8 mouse cellular contexts compared by ENCODE assay signal in the genomic region with DNA sequence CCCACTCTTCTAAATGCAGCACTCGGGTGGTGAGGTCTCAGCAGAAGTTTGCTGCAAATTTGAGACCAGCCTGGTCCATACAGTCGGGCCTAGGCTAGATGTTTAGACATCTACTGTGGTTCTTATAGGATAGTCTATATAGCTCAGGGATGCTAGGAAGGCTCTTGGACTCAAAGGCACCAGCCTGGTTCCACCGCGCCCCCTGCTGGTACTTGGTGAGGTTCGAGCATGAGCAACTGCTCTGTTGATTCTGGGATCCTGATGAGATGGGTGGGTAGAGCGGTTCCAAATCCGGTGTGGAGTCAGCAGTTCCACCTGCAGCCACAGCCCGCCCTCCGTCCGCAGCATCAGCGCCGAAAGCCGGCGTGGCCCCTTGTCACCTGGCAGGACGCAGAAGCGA. TPM values are rescaled to one million over a fixed set of nuclear protein-coding genes. Genes with fewer than 3 reads are reported as not detected.
DNase-seq lines count a peak whose midpoint lies in the region; ATAC-seq and TF ChIP-seq lines count a peak whose summit lies in the region.

No protein-coding gene starts in this region.

- 39% methylated on average over 16 of the region's 16 CpGs for WGBS in kidney, embryonic 14.5 days
- WGBS in kidney, adult 2 months = 38% methylated on average over 16 of the region's 16 CpGs
- WGBS in limb, embryonic 10.5 days = 31% methylated on average over 16 of the region's 16 CpGs
- WGBS in neural tube, embryonic 12.5 days = 33% methylated on average over 16 of the region's 16 CpGs

- no peak overlapping the region for H3K27ac ChIP-seq in kidney, embryonic 14.5 days (ENCODE audit: low read depth, low read length)
- no peak overlapping the region for H3K27ac ChIP-seq in kidney, adult 2 months (ENCODE audit: insufficient read depth, low read depth, low read length)
- H3K27ac ChIP-seq in limb, embryonic 10.5 days = no peak overlapping the region
- H3K27ac ChIP-seq in neural tube, embryonic 12.5 days = no peak overlapping the region

- no peaks in the 10 kb centered on the region for H3K9me3 ChIP-seq in kidney, embryonic 14.5 days (ENCODE audit: control insufficient read depth, low read length)
- no peaks in the 10 kb centered on the region for H3K9me3 ChIP-seq in limb, embryonic 10.5 days (replicated peaks)
- no peaks in the 10 kb centered on the region for H3K9me3 ChIP-seq in neural tube, embryonic 12.5 days

- ATAC-seq in kidney, embryonic 14.5 days (ENCODE audit: low FRiP score, low TSS enrichment) = no peak
- peak; percentile 90 for ATAC-seq in frontal cortex, adult (ENCODE audit: low TSS enrichment)
- ATAC-seq in neural tube, embryonic 12.5 days (ENCODE audit: low FRiP score, low read depth) = no peak

- DNase-seq in kidney, adult 18-20 months = peak; percentile 86
- peak; percentile 53 for DNase-seq in c-Kit-positive CD71-positive TER-119-negative erythroid progenitor cells, embryonic 14.5 days (ENCODE audit: low read depth)
- peak; percentile 85 for DNase-seq in kidney, adult 2 months
- peak; percentile 67 for DNase-seq in limb, embryonic 10.5 days (ENCODE audit: low spot score)
- peak; percentile 22 for DNase-seq in telencephalon, adult 2 months (ENCODE audit: low read depth, low spot score)

- no peak for TF ChIP-seq POLR2A in kidney, adult 2 months (IDR thresholded peaks at IDR 0.05; ENCODE audit: low read depth, low read length)

- H3K4me3 ChIP-seq in kidney, embryonic 14.5 days (ENCODE audit: low read length) = no peak overlapping the region
- no peak overlapping the region for H3K4me3 ChIP-seq in kidney, adult 2 months (ENCODE audit: insufficient read depth, low read depth, low read length)
- no peak overlapping the region for H3K4me3 ChIP-seq in limb, embryonic 10.5 days
- H3K4me3 ChIP-seq in neural tube, embryonic 12.5 days = no peak overlapping the region

- H3K36me3 ChIP-seq in kidney, embryonic 14.5 days (ENCODE audit: control insufficient read depth, insufficient read depth, low read length) = no peaks in the 10 kb centered on the region
- no peaks in the 10 kb centered on the region for H3K36me3 ChIP-seq in kidney, adult 2 months (ENCODE audit: control insufficient read depth, insufficient read depth, low read length)
- no peaks in the 10 kb centered on the region for H3K36me3 ChIP-seq in limb, embryonic 10.5 days
- no peaks in the 10 kb centered on the region for H3K36me3 ChIP-seq in neural tube, embryonic 12.5 days

- peak; percentile 90 for TF ChIP-seq CTCF in kidney, adult 2 months (conservative IDR thresholded peaks at IDR 0.05; ENCODE audit: insufficient read depth, insufficient read length, low read depth, low read length)

- H3K4me1 ChIP-seq in kidney, embryonic 14.5 days (ENCODE audit: control insufficient read depth, insufficient read depth, low read length) = peaks cover 6% of the 10 kb centered on the region; the same call in 1 of the 2 replicates
- H3K4me1 ChIP-seq in kidney, adult 2 months (ENCODE audit: control insufficient read depth, insufficient read depth, low read length) = peaks cover 9% of the 10 kb centered on the region
- H3K4me1 ChIP-seq in limb, embryonic 10.5 days = peaks cover 9% of the 10 kb centered on the region
- no peaks in the 10 kb centered on the region for H3K4me1 ChIP-seq in neural tube, embryonic 12.5 days

- H3K4me2 ChIP-seq in kidney, embryonic 14.5 days (replicated peaks; ENCODE audit: low read depth, low read length) = no peak overlapping the region
- H3K4me2 ChIP-seq in neural tube, embryonic 12.5 days (replicated peaks) = peak overlapping the region; percentile 22; the same call in 1 of the 2 replicates

- no peak overlapping the region for H3K9ac ChIP-seq in kidney, embryonic 14.5 days (ENCODE audit: low read depth, low read length)
- H3K9ac ChIP-seq in neural tube, embryonic 12.5 days = no peak overlapping the region

- H3K27me3 ChIP-seq in kidney, embryonic 14.5 days (ENCODE audit: control insufficient read depth, insufficient read depth, low read length) = no peaks in the 10 kb centered on the region
- H3K27me3 ChIP-seq in kidney, adult 2 months (replicated peaks; ENCODE audit: control insufficient read depth, insufficient read depth, low read length) = no peaks in the 10 kb centered on the region
- no peaks in the 10 kb centered on the region for H3K27me3 ChIP-seq in limb, embryonic 10.5 days (ENCODE audit: low read depth, poor library complexity, severe bottlenecking)
- H3K27me3 ChIP-seq in neural tube, embryonic 12.5 days (replicated peaks) = no peaks in the 10 kb centered on the region

RNA-seq across cellular contexts. Expression of gene Cyp4f13, which starts 4.2 kb away (rescaled TPM):
- 8.4 and 10.3 TPM in 2 replicates for polyA plus RNA-seq in kidney, embryonic 14.5 days (2014; fragmentation: Nextera tagmentation; extraction: Ambion mirVana)
- polyA plus RNA-seq in kidney, adult 2 months (2012; rRNA removed) = 61.5 and 67.2 TPM in 2 replicates
- polyA plus RNA-seq in limb, embryonic 10.5 days (2016; fragmentation: Nextera tagmentation; extraction: Ambion mirVana) = 2.3 and 2.6 TPM in 2 replicates
- polyA plus RNA-seq in neural tube, embryonic 12.5 days (2016; fragmentation: Nextera tagmentation; extraction: Ambion mirVana) = 4.7 and 5.6 TPM in 2 replicates

RNA-seq across cellular contexts. Expression of gene Zfp472, which starts 14.2 kb away (rescaled TPM):
- polyA plus RNA-seq in kidney, embryonic 14.5 days (2014; fragmentation: Nextera tagmentation; extraction: Ambion mirVana) = 11.0 and 15.4 TPM in 2 replicates
- polyA plus RNA-seq in kidney, adult 2 months (2012; rRNA removed) = 0.49 and 0.77 TPM in 2 replicates
- polyA plus RNA-seq in limb, embryonic 10.5 days (2016; fragmentation: Nextera tagmentation; extraction: Ambion mirVana) = 12.2 and 13.7 TPM in 2 replicates
- 8.7 and 10.3 TPM in 2 replicates for polyA plus RNA-seq in neural tube, embryonic 12.5 days (2016; fragmentation: Nextera tagmentation; extraction: Ambion mirVana)

RNA-seq across cellular contexts. Expression of gene Cyp4f14, which starts 34.3 kb away (rescaled TPM):
- 0.09 TPM in 1 of 2 replicates, not detected in the other for polyA plus RNA-seq in kidney, embryonic 14.5 days (2014; fragmentation: Nextera tagmentation; extraction: Ambion mirVana)
- polyA plus RNA-seq in kidney, adult 2 months (2012; rRNA removed) = 4.5 and 7.5 TPM in 2 replicates
- not detected in 2 replicates for polyA plus RNA-seq in limb, embryonic 10.5 days (2016; fragmentation: Nextera tagmentation; extraction: Ambion mirVana)
- polyA plus RNA-seq in neural tube, embryonic 12.5 days (2016; fragmentation: Nextera tagmentation; extraction: Ambion mirVana) = not detected in 2 replicates

RNA-seq across cellular contexts. Expression of gene Zfp952, which starts 41.5 kb away (rescaled TPM):
- 7.6 and 13.5 TPM in 2 replicates for polyA plus RNA-seq in kidney, embryonic 14.5 days (2014; fragmentation: Nextera tagmentation; extraction: Ambion mirVana)
- polyA plus RNA-seq in kidney, adult 2 months (2012; rRNA removed) = 2.3 and 2.6 TPM in 2 replicates
- polyA plus RNA-seq in limb, embryonic 10.5 days (2016; fragmentation: Nextera tagmentation; extraction: Ambion mirVana) = 10.4 and 13.8 TPM in 2 replicates
- polyA plus RNA-seq in neural tube, embryonic 12.5 days (2016; fragmentation: Nextera tagmentation; extraction: Ambion mirVana) = 16.9 and 19.4 TPM in 2 replicates

RNA-seq across cellular contexts. Expression of gene Zfp870, which starts 60.0 kb away (rescaled TPM):
- polyA plus RNA-seq in kidney, embryonic 14.5 days (2014; fragmentation: Nextera tagmentation; extraction: Ambion mirVana) = 5.8 and 8.9 TPM in 2 replicates
- polyA plus RNA-seq in kidney, adult 2 months (2012; rRNA removed) = 1.1 and 1.4 TPM in 2 replicates
- polyA plus RNA-seq in limb, embryonic 10.5 days (2016; fragmentation: Nextera tagmentation; extraction: Ambion mirVana) = 6.5 and 7.6 TPM in 2 replicates
- 6.5 and 7.9 TPM in 2 replicates for polyA plus RNA-seq in neural tube, embryonic 12.5 days (2016; fragmentation: Nextera tagmentation; extraction: Ambion mirVana)

Comparison
In these comparisons a context has a peak if more than half of its experiments do, and no peak if none do; other contexts are left out.
1. DNase-seq: peak in every context shown above with its lines; median percentile 86 in kidney, adult 18-20 months; 85 in kidney, adult 2 months; 67 in limb, embryonic 10.5 days; 53 in c-Kit-positive CD71-positive TER-119-negative erythroid progenitor cells, embryonic 14.5 days; 22 in telencephalon, adult 2 months.